Mouse (Mus musculus): ENCODE measurements around the gene Mgat4b.

Gene Mgat4b

DNA sequence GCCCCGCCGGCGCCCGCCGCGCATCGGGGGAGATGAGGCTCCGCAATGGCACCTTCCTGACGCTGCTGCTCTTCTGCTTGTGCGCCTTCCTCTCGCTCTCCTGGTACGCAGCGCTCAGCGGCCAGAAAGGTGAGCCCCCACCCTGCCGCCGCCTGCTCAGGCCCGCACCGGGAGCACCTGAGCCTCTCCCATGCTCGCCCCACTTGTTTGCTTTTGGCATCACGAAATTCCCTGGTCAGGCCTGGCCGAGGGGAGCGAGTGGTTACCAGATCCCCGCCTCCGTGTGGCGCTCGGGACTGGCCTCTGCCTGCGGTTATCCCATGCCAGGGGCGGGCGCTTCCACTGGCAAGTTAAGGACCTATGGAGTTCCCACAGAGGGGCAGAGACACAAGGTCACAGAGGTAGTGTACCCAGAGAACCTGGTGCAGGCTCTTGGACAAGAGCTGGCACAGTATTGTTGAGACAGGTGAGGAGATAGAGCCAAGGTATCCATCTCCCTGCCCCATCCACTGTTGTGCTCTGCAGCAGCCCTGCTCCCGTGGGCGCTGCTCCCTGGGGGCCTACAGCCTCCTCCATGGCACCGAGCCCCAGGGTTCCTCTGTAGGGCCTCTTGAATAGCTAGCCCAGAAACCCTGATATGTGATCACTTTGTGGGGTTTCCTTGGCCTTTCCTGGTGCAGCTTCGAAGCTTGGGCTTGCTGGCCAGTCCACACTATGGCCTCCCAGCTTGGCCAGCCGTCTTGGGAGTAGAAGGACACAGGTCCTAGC is 15.1 kb downstream of the Mgat4b start:
- DNase-seq (ENCODE audit: low spot score), result no peak

DNA sequence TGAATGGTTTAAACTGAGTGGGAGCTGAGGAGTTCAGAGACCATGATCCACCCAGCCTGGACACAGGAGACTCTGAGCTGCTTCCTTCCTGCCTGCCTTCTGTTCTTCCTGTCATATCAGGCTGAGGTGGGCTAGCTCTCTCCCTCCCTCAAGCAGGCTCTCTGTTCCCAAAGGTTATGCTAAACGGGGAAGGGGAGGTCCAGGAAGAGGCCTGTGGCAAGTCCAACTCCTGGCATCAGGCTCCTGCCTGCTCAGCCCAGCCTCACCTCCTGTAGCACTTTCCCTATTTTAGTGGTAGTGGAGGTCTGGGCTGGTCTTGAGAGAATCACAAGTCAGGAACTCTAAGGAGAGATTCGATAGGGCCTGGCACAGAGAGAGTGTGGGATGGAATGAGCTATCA is 15.7 kb downstream of the Mgat4b start:
- DNase-seq (ENCODE audit: low spot score), result no peak

DNA sequence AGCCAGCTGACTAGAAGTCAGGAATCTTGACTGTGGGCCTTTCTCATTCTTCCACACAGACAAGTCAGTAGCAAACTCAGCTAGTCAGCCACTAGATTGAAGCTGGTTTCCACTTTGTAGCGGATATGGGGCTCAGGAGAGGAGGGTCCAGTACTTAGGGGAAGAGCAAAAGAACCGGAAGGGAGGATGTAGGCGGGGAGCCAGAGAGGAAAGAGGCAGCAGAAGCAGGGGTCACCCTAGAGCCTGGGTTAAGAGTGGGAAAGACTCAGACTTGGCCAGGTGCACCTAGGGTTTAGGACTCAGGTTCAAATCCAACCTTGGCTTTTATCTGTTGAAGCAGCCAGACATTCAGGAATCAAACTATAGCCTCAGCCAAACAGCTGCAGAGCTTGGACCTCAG is 16.5 kb downstream of the Mgat4b start:
- no peak for DNase-seq (ENCODE audit: low spot score)

DNA sequence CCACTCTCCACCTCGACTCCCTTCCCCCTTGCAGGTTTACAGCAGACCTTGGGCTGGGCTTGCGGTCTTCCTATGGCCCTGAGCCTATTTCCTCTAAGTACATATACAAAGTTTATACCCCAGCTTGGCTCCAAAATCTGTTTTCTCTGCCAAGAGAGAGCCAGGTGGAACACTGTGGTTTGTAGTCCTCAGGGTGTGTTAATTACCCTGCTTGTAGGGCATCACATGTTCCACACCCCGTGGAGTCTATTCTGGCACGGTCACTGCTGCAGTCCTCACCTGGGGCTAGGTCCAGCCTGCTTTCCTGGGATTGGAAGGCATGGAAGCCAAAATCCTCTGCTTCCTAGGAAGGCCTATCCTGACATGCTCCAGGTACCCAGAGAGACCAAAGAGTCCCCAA is 17.0 kb downstream of the Mgat4b start:
- DNase-seq (ENCODE audit: low spot score), result no peak

DNA sequence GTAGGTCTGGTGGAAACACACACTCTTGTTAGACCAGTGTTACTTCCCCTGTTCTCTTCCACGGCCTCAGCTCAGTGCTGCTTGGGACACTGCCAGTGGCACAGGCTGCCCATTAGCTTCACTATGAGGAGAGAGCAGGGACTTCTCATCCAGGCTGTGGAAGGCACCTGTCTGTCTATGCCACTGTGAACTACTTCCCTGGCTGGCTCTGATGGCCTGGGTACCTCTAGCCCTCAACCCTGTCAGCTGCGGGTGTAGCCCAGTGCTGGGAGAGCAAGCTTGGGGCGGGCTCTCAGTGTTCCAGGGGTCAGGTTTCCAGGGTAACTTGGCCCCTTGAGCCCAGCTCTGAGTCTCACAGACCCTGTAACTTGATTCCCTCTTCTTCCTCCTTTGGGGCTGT is 18.1 kb downstream of the Mgat4b start:
- no peak for DNase-seq (ENCODE audit: low spot score)

DNA sequence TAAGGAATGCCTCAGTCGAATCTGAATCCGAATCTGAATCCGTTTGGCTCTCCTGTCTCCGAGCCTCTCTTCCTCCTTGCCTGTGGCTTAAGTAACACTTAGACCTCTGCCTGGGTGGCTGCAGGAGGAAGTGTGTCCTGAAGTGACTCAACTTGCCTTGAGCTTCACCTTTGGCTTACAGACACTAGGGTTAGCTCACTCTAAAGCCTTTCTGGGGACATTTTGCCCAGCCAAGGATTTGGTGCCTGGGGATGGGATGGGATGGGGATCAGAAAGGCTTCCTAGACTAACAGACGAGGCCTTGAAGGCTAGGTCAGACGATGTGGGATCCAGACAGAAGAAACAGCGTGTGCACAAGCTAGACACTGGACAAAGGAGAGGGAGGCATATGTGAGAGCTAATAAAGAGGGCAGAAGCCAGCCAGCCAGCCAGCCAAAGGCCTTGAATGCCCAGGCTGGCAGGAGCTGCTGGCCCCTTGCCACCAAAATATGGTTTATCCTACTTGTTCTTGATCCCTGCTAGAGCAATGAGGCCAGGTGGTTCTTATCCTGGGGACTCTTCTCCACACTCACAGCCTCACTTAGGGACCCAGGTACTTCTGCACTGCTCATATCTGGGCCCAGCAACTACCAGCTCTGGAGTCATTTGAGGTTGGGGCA is 18.7 kb downstream of the Mgat4b start:
- no peak for DNase-seq (ENCODE audit: low spot score)

DNA sequence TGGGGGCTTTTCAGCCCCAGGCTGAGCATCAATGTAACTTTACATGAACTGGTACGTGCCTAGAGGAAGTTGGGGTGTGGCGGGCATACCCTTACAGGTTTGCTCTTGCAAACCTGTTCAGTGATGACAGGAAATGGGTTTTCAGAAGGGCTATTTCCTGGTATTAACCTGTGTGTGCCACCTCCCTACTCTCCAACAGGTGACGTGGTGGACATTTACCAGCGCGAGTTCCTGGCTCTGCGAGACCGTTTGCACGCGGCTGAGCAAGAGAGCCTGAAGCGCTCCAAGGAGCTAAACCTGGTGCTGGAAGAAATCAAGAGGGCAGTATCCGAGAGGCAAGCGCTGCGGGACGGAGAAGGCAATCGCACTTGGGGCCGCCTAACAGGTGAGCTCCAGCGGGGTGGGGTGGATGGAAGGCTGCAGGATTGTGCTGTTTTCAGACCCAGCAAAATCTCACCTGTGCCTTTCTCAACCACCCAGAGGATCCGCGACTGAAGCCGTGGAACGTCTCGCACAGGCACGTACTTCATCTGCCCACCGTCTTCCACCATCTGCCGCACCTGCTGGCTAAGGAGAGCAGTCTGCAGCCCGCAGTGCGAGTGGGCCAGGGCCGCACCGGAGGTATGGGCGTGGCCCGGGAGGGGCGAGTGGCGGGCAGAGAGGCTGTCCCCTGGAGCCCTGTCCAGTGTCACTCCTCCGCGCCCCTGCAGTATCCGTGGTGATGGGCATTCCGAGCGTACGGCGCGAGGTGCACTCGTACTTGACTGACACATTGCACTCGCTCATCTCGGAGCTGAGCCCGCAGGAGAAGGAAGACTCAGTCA is 20.0 kb downstream of the Mgat4b start:
- DNase-seq (ENCODE audit: low spot score), result no peak

DNA sequence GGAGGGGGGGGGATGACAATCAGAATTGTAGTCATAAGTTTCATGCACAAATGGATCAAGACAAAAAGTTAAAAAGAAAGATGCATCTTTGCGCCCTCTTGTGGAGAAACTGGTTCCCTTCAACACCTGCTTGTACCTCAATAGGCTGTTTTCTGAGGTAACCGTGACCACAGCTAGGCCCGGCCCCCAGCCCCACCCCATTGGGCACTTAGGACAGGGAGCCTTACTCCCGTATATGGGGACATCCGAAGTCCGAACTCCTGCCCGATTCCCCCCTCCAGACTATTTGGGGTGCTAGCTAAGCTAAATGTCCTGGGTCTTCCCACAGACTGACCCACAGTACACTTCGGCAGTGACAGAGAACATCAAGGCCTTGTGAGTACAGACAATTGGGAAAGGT is 20.7 kb downstream of the Mgat4b start:
- peak; percentile 79 for DNase-seq (ENCODE audit: low spot score)

DNA sequence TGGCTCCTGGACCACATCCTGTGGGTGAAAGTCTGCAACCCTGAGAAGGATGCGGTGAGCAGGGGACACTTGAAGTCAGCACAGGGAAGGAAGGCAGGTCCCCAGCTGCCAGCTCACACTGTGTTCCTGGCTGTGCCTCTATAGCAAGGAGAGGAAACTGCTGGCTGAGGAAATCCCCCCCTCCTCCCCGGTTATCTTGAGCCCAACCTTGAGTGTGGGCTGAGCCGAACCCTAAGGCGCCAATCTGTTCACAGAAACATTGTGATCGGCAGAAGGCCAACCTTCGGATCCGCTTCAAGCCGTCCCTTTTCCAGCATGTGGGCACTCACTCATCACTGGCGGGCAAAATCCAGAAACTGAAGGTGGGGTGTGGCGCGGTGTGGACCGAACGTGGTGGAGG is 22.3 kb downstream of the Mgat4b start:
- no peak for DNase-seq (ENCODE audit: low spot score)

DNA sequence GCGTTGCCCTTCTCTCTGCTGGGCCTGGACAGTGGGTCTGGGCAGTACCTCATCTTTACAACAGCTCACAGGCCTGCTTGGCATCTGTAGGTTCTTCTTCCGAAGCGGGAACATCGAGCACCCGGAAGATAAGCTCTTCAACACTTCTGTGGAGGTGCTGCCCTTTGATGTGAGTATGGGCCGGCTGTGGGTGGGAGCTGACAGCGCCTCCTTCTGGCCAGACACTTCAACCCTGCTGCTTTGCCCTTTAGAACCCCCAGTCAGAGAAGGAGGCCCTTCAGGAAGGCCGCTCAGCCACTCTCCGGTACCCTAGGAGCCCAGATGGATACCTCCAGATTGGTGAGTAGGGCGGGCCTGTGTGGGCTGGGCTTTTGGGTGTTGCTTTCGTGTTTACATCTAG is 23.3 kb downstream of the Mgat4b start:
- no peak for DNase-seq (ENCODE audit: low spot score)

DNA sequence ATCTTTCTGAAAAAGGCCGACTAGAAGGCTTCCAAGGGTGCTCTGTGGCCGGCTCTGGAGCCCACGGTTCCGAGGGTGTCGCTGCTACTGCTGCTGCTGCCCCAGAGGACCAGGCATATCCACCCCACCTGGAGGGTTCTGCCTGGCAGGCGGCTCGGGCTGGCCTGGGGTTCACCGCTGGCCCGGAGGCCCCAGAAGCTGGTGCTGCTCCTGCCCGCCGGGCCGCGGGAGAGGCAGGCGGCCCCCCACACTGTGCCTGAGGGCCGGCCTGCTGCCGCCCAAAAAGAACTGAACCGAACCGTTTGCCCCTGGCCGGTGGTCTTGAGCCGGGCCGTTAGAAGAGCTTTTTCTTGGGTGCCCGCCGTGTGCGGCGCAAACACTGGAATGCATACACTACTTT is 23.9 kb downstream of the Mgat4b start:
- no peak for DNase-seq (ENCODE audit: low spot score)

DNA sequence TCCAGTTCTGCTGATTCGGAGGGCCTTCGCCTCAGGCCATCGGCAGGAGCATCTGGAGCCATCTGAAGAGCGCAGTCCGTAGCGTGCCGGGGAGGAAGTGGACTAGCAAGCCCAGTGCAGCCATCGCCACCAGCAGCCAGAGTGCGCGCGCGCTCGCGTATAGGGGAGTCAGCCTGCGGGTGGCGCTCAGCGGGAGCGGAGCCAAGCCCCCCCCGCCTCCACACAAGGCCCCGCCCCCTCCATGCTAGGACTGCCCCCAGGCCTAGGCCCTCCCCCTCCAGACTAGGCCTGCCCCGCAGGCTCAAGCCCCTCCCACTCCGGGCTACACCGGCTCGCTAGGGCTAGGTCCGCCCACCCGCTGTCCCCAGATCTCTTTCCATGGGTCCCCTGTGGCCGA is 25.8 kb downstream of the Mgat4b start:
- peak; percentile 87 for DNase-seq (ENCODE audit: low spot score)

DNA sequence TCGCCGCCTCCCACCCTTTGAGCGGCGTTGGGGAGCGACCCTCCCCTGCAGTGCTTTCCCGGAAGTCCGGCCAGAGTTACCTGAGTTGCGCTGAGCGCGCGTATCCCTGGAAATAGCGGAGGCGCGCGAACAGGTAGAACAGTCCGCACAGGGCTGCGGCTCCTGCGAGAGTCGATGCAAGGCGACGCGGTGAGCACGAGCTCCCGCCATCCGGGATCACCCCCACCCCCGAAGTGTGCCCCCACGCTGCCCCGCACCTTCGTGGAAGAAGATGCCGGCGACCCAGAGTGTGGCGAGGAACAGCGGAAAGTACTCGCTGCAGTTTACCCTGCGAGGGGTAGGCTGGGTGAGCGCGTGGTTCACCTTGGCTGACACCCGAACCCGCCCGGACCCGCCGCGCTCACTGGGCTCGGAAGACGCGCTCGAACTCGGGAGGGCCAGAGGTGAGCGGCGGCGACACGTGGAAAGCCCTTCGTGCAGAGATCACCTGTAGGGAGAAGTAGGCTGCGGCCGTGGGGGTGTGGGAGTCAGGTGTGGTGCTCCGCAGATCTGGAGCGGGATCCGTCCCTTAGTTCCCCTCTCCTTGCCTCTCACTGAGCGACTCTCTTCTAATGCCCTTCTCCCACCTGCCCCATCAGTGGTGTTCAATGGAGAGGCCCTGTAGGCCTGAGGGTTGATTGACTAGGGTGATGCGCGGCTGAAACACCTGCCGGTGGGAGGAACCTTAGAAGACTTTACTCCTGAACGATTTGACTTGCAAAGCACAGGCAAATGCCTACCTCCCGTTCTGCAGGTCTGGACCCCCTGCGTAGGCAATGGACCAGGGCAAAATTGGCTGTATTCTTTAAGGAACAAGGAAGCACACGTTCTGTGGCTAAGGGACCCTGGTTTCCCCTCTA is 26.5 kb downstream of the Mgat4b start:
- no peak for DNase-seq (ENCODE audit: low spot score)

DNA sequence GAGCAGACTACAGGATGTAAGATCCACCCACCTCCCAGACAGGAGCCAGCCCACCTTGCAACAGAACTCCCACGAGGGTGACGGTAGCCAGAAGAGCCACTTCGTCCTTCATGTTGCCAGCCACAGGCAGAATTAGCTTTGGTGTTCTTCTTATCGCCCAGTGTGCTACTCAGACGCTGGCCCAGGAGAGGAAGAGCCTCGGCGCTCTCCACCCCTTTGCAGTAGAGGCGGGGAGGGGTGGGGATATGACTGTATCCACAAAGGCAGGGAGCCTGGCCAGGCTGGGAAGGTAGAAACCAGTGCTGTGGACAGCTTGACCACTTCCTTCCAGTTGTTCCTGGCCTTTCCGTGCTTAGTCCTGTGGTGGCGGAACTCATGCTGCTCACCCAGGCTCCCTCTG is 27.6 kb downstream of the Mgat4b start, which contains the start of gene Ltc4s:
Ltc4s (minus strand) TSS at position 293 of the 400 bp plus-strand sequence.
- DNase-seq (ENCODE audit: low spot score), result no peak

DNA sequence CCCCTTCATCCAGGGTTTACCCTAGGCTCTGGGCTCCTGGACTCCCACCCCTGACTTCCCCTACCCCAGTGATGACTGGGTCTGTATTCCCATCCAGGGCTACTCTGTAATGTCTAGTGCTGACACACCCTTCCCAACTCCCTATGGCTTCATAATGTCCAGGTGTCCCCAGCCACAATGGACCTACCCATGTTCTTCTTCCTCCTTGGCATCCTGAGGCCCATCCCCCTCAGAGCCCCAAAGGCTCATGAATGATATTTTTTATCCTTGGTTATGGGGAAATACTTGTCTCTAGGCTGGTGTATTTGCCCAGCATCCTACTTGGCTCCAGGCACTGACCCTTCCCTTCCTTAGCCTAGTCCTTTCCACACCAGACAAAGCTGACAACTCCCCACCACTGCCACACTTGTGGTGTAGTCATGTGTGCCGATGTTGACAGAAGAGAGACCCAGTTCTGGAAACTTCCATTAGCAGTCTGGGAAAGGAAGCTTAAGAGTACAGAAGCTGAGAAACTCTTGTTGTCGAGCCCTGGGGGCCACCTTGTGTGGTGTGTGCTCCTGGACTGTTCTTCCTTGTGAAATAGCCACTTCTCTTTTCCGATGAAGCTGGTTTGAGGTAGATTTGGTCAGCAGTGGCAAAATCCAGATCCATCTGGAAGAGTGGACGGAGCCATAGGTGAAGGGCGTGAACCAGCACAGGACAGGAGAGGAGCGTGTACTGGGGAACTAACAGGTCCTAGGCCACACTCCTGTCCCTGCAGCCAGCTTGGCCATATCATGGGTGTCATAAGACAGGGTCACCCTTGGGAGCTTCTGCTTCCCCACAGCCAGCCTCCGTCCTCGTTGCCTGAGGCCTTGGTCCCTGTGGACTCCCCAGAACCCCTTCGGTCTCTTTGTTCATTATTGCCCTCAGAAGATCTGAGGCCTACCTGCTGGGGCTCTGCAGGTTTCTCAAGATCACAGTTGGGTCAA is 28.4 kb downstream of the Mgat4b start:
- no peak for DNase-seq (ENCODE audit: low spot score)

DNA sequence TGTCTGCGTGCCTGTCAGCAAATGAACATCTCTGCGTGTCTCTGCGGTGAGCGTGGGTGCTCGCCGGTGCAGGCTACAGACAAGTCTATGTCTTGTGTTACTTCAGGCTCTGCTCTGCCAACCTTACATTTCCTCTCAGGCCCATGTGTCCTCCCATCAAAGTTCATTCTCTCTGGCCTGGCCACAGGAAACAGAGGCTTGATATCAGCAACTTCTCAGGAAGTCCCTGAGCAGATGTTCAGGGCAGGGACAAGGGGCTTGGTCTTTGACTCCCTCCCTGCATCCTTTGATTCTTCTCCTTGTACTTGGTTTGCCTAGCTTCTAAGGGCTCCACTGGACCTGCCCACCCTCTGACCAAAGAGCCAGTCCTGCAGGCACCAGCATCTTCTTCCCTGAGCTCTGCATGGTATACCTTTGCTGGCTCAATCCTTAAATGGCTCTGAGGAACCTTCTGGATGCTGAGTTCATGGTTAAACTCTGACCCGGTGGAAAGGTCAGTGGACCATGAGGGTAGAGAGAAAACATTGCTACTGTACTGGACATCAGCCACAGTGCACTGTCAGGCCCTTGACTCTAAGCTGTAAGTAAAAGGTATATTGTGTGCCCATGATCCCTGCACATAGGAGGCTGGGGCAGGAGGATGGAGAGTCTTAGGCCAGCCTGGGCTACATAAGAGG is 29.7 kb downstream of the Mgat4b start:
- no peak for DNase-seq (ENCODE audit: low spot score)

DNA sequence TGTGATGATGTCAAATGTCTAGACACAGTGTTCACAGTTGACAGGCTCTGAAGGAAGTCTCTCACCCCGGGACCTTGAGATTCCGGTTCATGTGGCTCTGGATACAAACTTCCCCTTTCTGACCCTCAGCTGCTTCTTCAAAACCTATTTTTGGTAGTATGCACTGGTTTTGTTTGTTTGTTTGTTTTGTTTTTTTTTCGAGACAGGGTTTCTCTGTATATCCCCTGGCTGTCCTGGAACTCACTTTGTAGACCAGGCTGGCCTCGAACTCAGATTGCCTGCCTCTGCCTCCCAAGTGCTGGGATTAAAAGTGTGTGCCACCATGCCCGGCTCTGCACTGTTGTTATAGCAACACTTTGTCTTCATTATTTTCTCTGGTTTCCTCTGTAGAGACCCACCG is 33.2 kb downstream of the Mgat4b start:
- no peak for DNase-seq (ENCODE audit: low spot score)

DNA sequence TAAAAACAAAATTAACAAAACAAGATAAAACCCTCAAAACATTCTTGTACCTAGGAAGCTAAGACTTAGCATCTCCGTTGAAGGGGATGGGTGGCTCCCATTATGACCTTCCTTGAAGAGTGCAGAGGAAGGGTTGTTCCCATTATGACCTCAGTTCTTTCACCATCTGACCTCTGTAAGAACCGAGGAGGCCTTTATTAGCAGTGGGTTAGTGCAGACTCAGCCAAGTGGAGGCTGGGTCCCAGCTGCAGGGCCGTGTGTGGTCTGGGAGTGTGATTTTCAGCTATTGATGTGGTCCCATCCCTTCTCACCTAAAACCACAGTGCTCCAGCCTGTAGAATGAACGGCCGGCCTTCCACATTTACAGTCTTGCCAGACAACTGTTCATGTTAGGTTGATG is 34.6 kb downstream of the Mgat4b start:
- DNase-seq (ENCODE audit: low spot score), result no peak

DNA sequence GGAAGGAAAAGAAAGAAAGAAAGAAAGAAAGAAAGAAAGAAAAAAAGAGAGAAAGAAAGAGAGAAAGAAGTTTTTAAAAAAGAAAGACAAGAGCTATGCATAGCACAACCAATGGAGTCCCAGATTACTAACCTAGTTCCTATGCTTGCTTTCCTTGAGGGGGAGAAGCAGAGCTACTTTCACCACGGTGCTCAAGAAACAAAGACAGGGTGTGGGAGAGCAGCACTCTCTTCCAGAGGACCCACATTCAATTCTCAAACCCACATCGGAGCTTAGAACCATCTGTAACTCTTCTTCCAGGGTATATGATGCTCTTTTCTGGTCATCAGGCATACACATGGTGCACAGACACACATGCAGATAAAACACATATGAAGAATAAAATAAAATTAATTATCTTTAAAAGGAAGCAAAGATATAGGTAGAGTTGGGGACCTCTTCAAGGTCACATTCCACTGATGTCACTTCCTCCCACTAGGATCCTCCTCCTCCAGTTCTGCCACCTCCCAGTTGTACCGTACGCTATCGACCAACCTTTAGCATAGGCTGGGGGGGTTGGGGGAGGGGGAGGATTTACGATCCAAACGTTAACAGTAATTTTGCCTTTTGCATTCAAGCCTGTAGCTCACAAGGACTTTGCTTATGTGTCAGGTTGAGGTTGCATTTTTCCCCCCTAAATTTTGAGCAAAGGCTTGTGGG is 37.9 kb downstream of the Mgat4b start:
- DNase-seq (ENCODE audit: low spot score), result no peak

DNA sequence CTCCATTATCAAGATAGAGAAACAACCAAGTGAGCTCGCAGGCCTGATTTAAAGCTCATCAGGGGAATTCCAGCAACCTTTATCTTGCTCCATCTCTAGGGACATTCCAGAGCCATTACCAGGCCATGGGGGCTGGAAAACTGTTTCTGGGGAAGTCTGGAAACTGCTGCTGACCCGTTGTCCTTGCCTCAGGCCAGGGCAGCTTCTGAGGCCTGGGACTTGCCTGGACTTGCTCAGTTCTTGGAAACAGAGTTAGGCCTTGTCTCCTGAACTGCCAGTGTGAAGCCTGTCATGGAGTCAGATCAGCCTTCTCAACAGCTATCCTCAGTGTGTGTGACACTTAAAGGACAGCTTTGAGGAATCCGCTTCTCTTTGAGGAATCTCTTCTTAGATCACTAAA is 41.5 kb downstream of the Mgat4b start:
- no peak for DNase-seq (ENCODE audit: low spot score)
